Mouse (Mus musculus) midbrain, embryonic 10.5 days (tissue): ENCODE measurements at regions not wholly inside any gene's neighbourhood (a gene's known extent, or its start where the extent isn't known, plus 50 kb on each side); places are given as distances from the start of the nearest gene placed in this dataset.

ENCODE experiments used
- DNase-seq: peaks from one replicate; pipeline ENCODE4 v3.0.0-alpha.2; 2017; ENCODE audit warnings: low spot score
- H3K27ac ChIP-seq: fragments of 300-500 bp; sonication (generic); replicated peaks from 2 replicates; pipeline ENCODE4 v1.5.1; 2016; ENCODE audit warnings: mild to moderate bottlenecking
- H3K27me3 ChIP-seq: fragments of 300-500 bp; sonication (generic); 2 replicates; pipeline ENCODE4 v1.6.1; 2016; ENCODE audit warnings: low read depth, mild to moderate bottlenecking; ENCODE audit not compliant: poor library complexity, severe bottlenecking
- H3K36me3 ChIP-seq: fragments of 300-500 bp; sonication (generic); 2 replicates; pipeline ENCODE4 v1.6.1; 2016; ENCODE audit warnings: mild to moderate bottlenecking, moderate library complexity
- H3K4me1 ChIP-seq: fragments of 300-500 bp; sonication (generic); 2 replicates; pipeline ENCODE4 v1.6.1; 2016
- H3K4me3 ChIP-seq: fragments of 300-500 bp; sonication (generic); 2 replicates; pipeline ENCODE4 v1.5.1; 2016; ENCODE audit warnings: mild to moderate bottlenecking, moderate library complexity
- H3K9me3 ChIP-seq: fragments of 300-500 bp; sonication (generic); replicated peaks from 2 replicates; pipeline ENCODE4 v1.6.1; 2016; ENCODE audit warnings: mild to moderate bottlenecking
- WGBS: fragments of 180-500 bp; shearing (Covaris S2); methylation state at CpG from one replicate; pipeline ENCODE4 v1.1.7; 2016; 5-methylcytosine and 5-hydroxymethylcytosine counted together

DNA sequence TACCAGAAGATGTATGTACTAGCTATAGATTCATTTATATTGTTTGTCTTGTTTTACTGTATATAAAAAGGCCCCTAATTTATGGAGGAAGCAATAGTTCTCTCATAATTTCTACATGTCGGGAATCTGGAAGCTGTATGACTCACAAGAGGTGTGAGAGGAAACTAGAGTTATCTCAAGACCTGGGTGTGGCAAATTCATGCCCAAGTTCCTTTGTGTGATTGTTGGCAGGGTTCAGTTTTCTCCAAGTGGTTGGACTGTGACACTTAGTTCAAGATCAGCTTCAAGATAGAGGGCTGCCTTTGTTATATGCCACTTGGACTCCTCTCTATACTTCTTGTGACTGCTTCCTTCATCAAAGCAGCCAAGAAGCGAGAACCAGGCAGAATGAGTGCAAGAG lies 521.1 kb downstream of the Epha4 start:
- Histone ChIP-seq H3K36me3 (no peaks in the 10 kb centered on the region), H3K9me3 (no peaks in the 10 kb centered on the region), H3K4me1 (no peaks in the 10 kb centered on the region), H3K27ac (no peak overlapping the region), H3K27me3 (no peaks in the 10 kb centered on the region), H3K4me3 (no peak overlapping the region)
- no peak for DNase-seq
- 92% methylated on average over 2 of the region's 2 CpGs for WGBS

GRCm38 (mm10) chr1:77008001-77008400 lies 506.9 kb downstream of the Epha4 start:
- no peak overlapping the region for H3K27ac ChIP-seq
- H3K36me3 ChIP-seq = no peaks in the 10 kb centered on the region
- no peaks in the 10 kb centered on the region for H3K9me3 ChIP-seq
- H3K4me3 ChIP-seq = no peak overlapping the region
- DNase-seq = no peak
- H3K4me1 ChIP-seq = peaks cover 7% of the 10 kb centered on the region; the same call in 1 of the 2 replicates
- WGBS = 94% methylated on average over 6 of the region's 6 CpGs
- H3K27me3 ChIP-seq = no peaks in the 10 kb centered on the region

DNA sequence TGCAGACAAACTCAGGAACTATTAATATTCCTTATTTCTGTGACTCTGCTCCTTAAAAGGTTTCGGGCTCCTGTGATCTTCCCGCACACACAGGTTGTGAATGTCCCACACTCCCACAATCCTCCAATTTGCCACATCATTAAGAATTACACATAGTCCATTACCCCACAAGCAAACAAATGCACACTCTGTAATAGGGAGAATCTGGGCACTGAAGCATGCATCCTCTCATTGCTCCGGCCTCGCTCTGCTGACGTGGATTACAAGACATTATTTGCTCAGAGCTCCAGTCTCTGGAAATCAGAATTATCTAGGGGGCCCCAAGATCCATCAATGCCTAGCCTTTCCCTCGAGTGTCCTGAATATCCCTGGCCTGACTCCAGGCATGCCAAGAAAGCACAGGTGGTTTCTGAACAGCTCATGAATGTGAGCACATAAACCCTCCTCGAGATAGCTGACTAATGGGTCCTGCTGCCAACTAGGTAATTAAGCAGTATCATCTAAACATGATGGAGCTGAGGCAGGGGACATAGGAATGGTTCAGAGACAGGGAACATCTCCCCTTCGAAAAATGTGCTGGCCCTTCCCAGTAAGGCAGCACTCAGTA lies 504.2 kb downstream of the Epha4 start:
- no peaks in the 10 kb centered on the region for H3K36me3 ChIP-seq
- H3K4me3 ChIP-seq = no peak overlapping the region
- WGBS = 73% methylated on average over 8 of the region's 8 CpGs
- peaks cover 7% of the 10 kb centered on the region; the same call in 1 of the 2 replicates for H3K4me1 ChIP-seq
- no peak overlapping the region for H3K27ac ChIP-seq
- H3K27me3 ChIP-seq = no peaks in the 10 kb centered on the region
- no peaks in the 10 kb centered on the region for H3K9me3 ChIP-seq
- no peak for DNase-seq

GRCm38 (mm10) chr1:77027656-77028055 lies 487.2 kb downstream of the Epha4 start:
- H3K27ac ChIP-seq = no peak overlapping the region
- no peak overlapping the region for H3K4me3 ChIP-seq
- H3K27me3 ChIP-seq = no peaks in the 10 kb centered on the region
- H3K9me3 ChIP-seq = no peaks in the 10 kb centered on the region
- DNase-seq = no peak
- WGBS = 90% methylated on average over 4 of the region's 4 CpGs
- no peaks in the 10 kb centered on the region for H3K36me3 ChIP-seq
- no peaks in the 10 kb centered on the region for H3K4me1 ChIP-seq

DNA sequence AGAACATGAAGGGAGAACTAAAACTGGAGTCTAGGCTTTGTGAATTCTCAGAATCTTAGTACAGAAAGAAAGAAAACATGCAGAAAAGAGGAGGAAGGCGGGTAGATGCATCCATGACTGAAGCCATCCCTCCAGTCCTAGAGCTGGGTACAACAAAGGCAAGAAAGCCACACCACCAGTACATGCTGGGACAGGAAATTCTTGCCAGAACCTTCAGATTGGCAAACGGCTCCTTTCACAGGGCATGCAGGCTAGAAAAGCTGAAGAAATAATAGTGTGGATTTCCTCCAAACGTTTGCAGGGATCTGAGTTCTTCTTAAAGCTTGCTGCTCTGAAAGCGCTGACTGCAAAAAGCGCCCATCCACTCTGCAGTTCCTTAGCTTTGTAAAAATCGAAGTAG lies 486.7 kb downstream of the Epha4 start:
- no peaks in the 10 kb centered on the region for H3K9me3 ChIP-seq
- WGBS = 85% methylated on average over 6 of the region's 6 CpGs
- no peak overlapping the region for H3K27ac ChIP-seq
- no peak overlapping the region for H3K4me3 ChIP-seq
- H3K36me3 ChIP-seq = no peaks in the 10 kb centered on the region
- no peaks in the 10 kb centered on the region for H3K27me3 ChIP-seq
- no peak for DNase-seq
- H3K4me1 ChIP-seq = no peaks in the 10 kb centered on the region

DNA sequence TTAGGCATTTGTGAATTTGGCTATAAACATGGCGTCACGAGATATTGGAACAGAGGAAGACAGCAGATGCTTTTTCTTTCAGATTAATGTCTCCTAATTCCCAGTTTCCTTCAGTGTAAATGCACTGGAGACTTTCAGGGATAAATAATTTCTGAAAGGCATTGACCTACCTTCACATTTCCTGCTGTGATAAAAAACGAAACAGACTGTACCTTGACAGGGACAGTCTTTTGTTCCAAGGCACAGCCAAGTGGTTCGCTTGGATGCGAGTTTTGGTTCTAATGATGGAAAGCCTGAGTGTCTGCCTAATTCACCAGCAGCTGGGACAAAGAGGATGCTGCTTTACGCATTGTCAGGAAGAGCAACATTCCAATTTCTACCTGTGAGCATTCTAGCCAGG lies 485.8 kb downstream of the Epha4 start:
- DNase-seq = no peak

DNA sequence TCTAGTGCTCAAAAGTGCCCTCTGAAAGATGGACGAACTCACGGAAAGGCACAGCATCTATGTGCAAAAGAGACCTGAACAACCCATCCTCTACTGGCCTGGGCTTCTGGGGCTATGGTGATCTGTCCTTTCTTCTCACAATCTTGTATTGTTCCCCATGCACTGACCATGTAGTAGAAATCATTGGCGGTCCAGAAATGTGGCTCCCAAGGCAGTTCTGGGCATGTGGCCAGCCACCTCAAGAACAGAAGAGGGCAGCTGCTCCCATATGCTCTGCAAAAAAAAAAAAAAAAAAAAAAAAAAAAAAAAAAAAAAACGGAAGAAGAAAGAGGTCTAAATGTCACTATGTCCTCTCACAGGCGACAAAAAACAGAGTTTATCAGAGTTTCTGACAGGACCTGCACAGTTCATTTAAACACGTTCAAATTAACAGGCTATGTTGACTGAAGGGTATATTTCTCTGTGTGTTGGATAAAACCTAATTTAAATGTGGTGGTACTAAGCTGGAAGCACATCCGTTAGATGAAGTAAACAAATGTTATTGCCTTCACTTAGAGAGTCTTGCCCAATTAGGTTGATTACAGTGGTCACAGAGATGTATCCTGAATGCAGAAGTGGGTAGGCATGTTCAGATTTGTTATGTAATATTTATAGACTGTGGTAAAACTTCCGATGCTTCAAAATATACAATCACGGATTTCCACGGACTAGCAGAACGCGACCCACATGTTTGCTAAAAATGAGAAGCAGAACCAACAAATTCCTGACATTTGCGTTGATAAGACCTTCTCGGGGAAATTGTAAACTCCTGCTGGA lies 470.9 kb downstream of the Epha4 start:
- no peaks in the 10 kb centered on the region for H3K36me3 ChIP-seq
- H3K9me3 ChIP-seq = no peaks in the 10 kb centered on the region
- WGBS = 90% methylated on average over 14 of the region's 14 CpGs
- no peaks in the 10 kb centered on the region for H3K27me3 ChIP-seq
- H3K27ac ChIP-seq = no peak overlapping the region
- H3K4me1 ChIP-seq = no peaks in the 10 kb centered on the region
- H3K4me3 ChIP-seq = no peak overlapping the region
- no peak for DNase-seq

More for the DNA sequence above, 485.8 kb downstream of the Epha4 start:
- H3K27ac ChIP-seq = no peak overlapping the region
- no peaks in the 10 kb centered on the region for H3K36me3 ChIP-seq
- H3K27me3 ChIP-seq = no peaks in the 10 kb centered on the region
- 93% methylated on average over 6 of the region's 6 CpGs for WGBS
- H3K4me3 ChIP-seq = no peak overlapping the region
- no peaks in the 10 kb centered on the region for H3K4me1 ChIP-seq
- H3K9me3 ChIP-seq = no peaks in the 10 kb centered on the region

- no peak for DNase-seq
- Histone ChIP-seq H3K27me3 (no peaks in the 10 kb centered on the region), H3K36me3 (no peaks in the 10 kb centered on the region), H3K27ac (no peak overlapping the region), H3K4me1 (no peaks in the 10 kb centered on the region), H3K4me3 (no peak overlapping the region), H3K9me3 (0 out of 2 replicates have a peak, but pooled peaks cover 3% of the 10 kb centered on the region)
- 91% methylated on average over 7 of the region's 7 CpGs for WGBS
Measured at GRCm38 (mm10) chr1:77048720-77049406, 466.0 kb downstream of the Epha4 start.

GRCm38 (mm10) chr1:77051239-77051638 lies 463.6 kb downstream of the Epha4 start:
- 74% methylated on average over 5 of the region's 5 CpGs for WGBS
- Histone ChIP-seq H3K27ac (no peak overlapping the region), H3K36me3 (no peaks in the 10 kb centered on the region), H3K27me3 (no peaks in the 10 kb centered on the region), H3K4me1 (no peaks in the 10 kb centered on the region), H3K4me3 (no peak overlapping the region), H3K9me3 (0 out of 2 replicates have a peak, but pooled peaks cover 3% of the 10 kb centered on the region)
- no peak for DNase-seq

DNA sequence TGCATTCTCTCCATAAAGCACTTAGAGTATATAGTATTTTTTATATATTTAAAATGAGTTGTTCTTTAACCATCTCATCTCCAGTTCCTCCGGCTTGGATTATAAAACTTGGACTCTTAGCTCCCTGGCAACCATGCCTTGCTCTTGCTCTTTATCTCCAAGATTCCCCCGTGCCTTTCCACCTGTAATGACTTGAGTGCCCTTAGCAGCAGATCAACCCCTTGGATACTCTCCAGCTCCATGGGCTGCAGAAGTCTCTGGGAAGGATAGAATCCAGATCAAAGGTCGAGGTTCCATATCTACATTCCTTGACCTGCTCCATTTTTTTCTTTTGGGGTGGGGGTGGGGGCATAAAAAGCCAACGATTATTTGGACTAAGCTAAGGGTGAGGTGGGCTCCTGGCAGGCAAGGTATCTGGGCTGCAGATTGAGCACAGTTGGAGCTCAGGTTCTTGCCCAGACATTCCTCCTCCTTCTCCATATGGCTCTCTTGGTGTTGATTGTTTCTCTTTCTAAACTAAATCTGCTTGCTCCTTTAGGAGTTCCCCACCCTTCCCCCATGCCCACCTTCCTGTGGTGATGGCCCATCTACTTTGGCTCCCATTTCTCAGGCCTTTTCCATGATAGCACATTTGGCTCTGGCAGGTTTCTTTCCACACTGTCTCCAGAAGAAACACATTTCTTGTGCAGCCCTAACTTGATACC lies 460.9 kb downstream of the Epha4 start:
- Histone ChIP-seq H3K27me3 (no peaks in the 10 kb centered on the region), H3K9me3 (0 out of 2 replicates have a peak, but pooled peaks cover 3% of the 10 kb centered on the region), H3K4me3 (no peak overlapping the region), H3K4me1 (no peaks in the 10 kb centered on the region), H3K27ac (no peak overlapping the region), H3K36me3 (no peaks in the 10 kb centered on the region)
- DNase-seq = no peak
- 83% methylated on average over 4 of the region's 4 CpGs for WGBS

DNA sequence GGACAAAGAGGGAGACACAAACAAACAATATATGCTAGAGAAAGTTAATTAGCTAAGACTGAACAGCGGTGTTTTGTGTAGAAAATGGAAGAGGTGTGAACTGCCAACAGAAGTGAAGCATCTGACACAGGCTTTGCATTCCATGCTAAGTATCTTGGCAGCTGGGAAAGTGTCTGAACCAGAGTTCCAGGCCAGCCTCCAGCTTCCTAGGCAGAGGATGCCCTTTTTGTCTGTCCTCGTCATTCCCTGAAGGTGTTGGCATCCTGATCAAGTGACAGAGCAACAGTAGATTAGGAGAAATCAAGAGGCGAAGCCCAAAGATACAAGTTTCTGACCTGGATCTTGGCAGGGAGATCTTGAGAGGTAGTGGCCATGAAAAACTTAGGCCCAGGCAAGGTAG lies 452.4 kb downstream of the Epha4 start:
- Histone ChIP-seq H3K4me3 (no peak overlapping the region), H3K27me3 (peaks cover 4% of the 10 kb centered on the region; the same call in 1 of the 2 replicates), H3K4me1 (no peaks in the 10 kb centered on the region), H3K27ac (no peak overlapping the region), H3K36me3 (no peaks in the 10 kb centered on the region), H3K9me3 (no peaks in the 10 kb centered on the region)
- WGBS = 85% methylated on average over 3 of the region's 3 CpGs
- no peak for DNase-seq

GRCm38 (mm10) chr1:77073071-77073470 lies 441.8 kb downstream of the Epha4 start:
- no peaks in the 10 kb centered on the region for H3K36me3 ChIP-seq
- no peak overlapping the region for H3K4me3 ChIP-seq
- DNase-seq = no peak
- 90% methylated on average over 1 of the region's 1 CpGs for WGBS
- H3K9me3 ChIP-seq = no peaks in the 10 kb centered on the region
- peaks cover 7% of the 10 kb centered on the region; the same call in 1 of the 2 replicates for H3K4me1 ChIP-seq
- no peaks in the 10 kb centered on the region for H3K27me3 ChIP-seq
- H3K27ac ChIP-seq = no peak overlapping the region
